Mouse (Mus musculus) CD4-positive, CD25-positive, alpha-beta regulatory T cell, adult 4 months (primary cell): ENCODE results near the gene D630023F18Rik. TPM values are rescaled to one million over a fixed set of nuclear protein-coding genes. Genes with fewer than 3 reads are reported as not detected.

Experiments
- ATAC-seq: one replicate; pipeline ENCODE4 v1.8.0; 2017
- polyA plus RNA-seq, 2 experiments: library from polyadenylated mRNA; unstranded; fragments of 100-300 nt; shearing (Covaris generic); gene quantifications; one replicate each; pipeline ENCODE4 v1.2.1; 2017

D630023F18Rik gene
- polyA plus RNA-seq, 2 experiments from 2014 or later, result not detected

- ATAC-seq, result no peak
These were observed 13.1 kb downstream of the D630023F18Rik start for GRCm38 (mm10) chr1:65109756-65110435.

DNA sequence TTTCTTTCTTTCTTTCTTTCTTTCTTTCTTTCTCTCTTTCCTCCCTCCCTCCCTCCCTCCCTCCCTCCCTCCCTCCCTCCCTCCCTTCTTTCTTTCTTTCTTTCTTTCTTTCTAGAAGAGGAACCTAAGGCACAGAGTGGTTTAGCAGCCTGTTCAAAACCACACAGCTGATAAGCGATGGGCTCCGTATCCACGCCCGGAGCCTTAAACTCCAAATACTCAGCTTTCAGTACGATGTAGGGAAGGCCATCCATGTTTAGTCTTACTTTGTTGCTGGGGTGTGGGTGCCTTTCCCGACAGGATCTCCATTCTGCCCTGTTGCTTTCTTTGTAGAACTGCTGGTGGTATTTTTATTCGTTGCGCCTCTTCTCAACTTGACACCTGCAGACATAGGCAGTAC lies 13.8 kb downstream of the D630023F18Rik start:
- ATAC-seq, result no peak

GRCm38 (mm10) chr1:65107654-65108279 lies 15.2 kb downstream of the D630023F18Rik start:
- no peak for ATAC-seq

- ATAC-seq, result no peak
These were observed 19.7 kb downstream of the D630023F18Rik start, which contains the start of gene Cryga for GRCm38 (mm10) chr1:65103273-65103672. Cryga (minus strand) TSS chr1:65103373.

DNA sequence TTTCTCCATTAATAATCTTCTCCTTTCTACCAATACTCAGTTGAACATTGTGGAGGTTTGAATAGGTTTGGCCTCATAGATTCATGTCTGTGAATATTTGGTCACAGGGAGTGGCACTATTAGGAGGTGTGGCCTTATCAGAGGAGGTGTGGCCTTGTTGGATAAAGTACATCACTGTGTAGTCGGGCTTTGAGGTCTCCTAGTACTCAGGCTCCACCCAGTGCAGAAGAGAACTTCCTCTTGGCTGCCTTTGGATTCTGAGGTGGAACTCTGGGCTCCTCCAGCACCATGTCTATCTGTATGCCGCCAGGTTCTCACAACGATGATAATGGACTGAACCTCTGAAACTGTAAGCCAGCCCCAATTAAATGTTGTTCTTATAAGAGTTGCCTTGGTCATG lies 26.1 kb downstream of the D630023F18Rik start:
- no peak for ATAC-seq

DNA sequence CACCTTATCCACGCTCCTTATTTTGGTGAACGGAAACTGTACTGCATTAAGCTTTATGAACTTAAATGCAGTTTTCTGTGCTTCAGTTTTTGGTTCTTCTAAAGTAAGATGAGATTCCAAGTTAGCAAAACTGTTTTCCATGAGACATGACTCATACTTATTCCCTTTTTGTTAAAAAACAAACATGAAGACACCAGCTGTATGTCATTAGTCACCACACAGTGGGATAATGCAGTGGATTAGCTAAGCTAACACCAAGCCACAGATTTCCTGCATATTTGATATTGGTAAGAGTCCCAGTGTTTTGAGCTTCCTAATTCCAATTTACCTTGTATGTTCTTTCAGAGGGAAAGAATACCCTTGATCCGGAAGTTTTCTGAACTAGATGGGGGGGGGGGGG lies 31.4 kb downstream of the D630023F18Rik start:
- ATAC-seq, result no peak

DNA sequence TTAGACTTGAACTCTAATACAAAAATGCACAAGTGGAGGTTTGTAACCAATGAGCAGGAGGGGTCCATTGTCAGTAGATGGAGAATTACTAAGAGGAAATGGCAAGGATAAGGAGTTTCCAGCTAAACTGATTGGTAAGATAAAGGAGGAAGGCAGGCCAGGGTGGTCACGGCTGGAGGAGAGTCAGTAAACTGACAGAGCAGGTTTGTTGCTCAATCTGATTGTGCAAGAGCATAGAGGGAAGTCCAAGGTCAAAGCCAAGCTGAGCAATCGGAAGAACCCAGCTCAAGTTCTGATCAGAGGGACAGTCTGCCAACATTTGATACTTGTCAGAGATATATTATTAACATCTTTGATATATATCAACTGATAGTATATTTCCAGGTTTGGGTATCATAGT lies 32.6 kb downstream of the D630023F18Rik start:
- ATAC-seq, result no peak

GRCm38 (mm10) chr1:65088567-65089356 lies 34.3 kb downstream of the D630023F18Rik start:
- ATAC-seq, result no peak

DNA sequence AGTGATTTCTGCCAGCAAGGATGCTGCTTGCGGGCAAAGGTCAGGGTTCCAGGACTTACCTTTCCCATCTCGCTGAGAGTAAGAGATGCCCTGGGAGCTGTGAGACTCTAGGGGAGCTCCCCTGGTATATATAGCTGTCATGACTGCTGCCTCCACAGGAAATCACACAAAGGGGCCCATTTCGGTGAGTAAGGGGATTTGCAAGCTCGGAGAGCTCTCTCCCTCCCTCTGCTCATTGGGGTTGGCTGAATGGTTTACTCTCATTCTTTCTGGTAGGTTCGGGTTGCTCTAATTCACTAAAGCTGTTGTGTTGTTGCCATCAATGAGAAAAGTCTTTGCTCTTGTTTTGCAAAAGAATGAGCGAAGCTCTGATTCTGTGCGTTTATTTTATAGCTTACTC lies 40.8 kb downstream of the D630023F18Rik start, which contains the start of gene Crygb:
Gene Crygb (minus strand): TSS at position 101 of the 400 bp plus-strand sequence.
- no peak for ATAC-seq

DNA sequence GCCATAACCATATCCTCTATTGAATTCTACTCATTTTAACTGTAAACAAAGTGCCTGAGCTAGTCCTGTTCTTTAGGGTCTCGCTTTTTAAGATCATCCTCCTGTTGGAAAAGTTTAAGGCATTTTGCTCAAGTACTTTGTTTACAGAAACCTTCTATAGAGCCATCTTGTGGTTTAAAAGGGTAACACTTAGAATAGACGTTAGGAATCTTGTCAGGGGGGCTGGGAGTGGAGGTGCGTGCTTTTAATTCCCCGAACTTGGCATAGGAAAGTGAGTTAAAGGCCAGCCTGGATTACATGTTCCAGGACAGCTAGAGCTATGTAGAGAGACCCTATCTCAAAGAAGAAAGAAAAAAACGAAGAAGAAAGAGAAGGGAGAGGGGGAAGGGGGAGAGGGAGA lies 47.4 kb downstream of the D630023F18Rik start:
- ATAC-seq, result no peak

GRCm38 (mm10) chr1:65073589-65073988 lies 49.4 kb downstream of the D630023F18Rik start, which contains the start of gene Crygc:
Crygc (minus strand) TSS chr1:65073689.
- no peak for ATAC-seq

- ATAC-seq, result no peak
These were observed 55.2 kb downstream of the D630023F18Rik start for GRCm38 (mm10) chr1:65067842-65068241.

DNA sequence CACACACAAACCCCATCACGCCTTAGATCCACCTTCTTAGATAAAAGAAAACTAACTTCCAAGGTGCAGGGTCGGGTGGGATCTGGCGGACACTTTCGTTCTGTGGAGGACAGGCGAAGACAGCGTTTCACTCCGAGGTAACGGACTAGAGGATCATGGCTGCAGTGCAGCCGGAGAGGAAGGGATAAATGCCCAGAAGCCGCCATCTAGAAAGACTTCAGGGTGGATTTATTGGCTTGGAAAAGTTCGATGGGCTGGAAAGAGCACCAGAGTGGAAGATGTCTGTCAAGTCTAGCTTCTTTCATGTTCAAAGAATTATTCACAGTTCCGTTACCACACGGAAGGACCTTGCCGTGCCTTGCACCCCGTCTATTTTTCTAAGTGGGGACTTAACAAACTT lies 58.8 kb downstream of the D630023F18Rik start:
- no peak for ATAC-seq

- ATAC-seq, result no peak
These were observed 59.7 kb downstream of the D630023F18Rik start, which contains the start of gene Crygd for GRCm38 (mm10) chr1:65063352-65063751. Crygd (minus strand) TSS chr1:65063452.

Other genes starting within 250 kb of the D630023F18Rik start
- gene Plekhm3, start 166.4 kb downstream of the D630023F18Rik start, polyA plus RNA-seq, result 10 to 100 TPM in 1 of 2 experiments, 1 to 10 TPM in 1; 7.8 to 11.2 TPM
- gene Akr1cl, start 90.5 kb downstream of the D630023F18Rik start, polyA plus RNA-seq, result under 1 TPM in 1 of 2 experiments, not detected in 1; 0.31 TPM
- gene Cryge, start 72.1 kb downstream of the D630023F18Rik start, polyA plus RNA-seq, result not detected
- gene Crygd, start 59.8 kb downstream of the D630023F18Rik start, polyA plus RNA-seq, result not detected
- gene Crygc, start 49.5 kb downstream of the D630023F18Rik start, polyA plus RNA-seq, result not detected
- not detected for gene Crygb, start 40.9 kb downstream of the D630023F18Rik start, polyA plus RNA-seq
- not detected for gene Cryga, start 19.8 kb downstream of the D630023F18Rik start, polyA plus RNA-seq
- gene Gm28845, start 3.7 kb downstream of the D630023F18Rik start, polyA plus RNA-seq, result not detected
- 10 to 100 TPM in 1 of 2 experiments, 1 to 10 TPM in 1; 7.9 to 10.2 TPM for gene Idh1, start 63.3 kb upstream of the D630023F18Rik start, polyA plus RNA-seq
- 10 to 100 TPM; 11.8 to 13.6 TPM for gene Pikfyve, start 63.5 kb upstream of the D630023F18Rik start, polyA plus RNA-seq
- not detected for gene Pth2r, start 158.8 kb upstream of the D630023F18Rik start, polyA plus RNA-seq